Mouse (Mus musculus): Measurements from ENCODE around the gene Clcn5.

GRCm38 (mm10) chrX:7146156-7146555, 173.0 kb downstream of the Clcn5 start:
- TF ChIP-seq CTCF (IDR thresholded peaks at IDR 0.05; ENCODE audit: borderline replicate concordance, insufficient read depth, low read length) (no peak), POLR2A (IDR thresholded peaks at IDR 0.05; ENCODE audit: low read depth, low read length) (no peak)

Data from embryonic fibroblast, embryonic 13.5 days (primary cell).